Mouse (Mus musculus): ENCODE data around the gene AC109138.7. TPM values are rescaled to one million over a fixed set of nuclear protein-coding genes. Genes with fewer than 3 reads are reported as not detected.
A peak's percentile ranks its signal among the peaks of the same experiment; 100 is the strongest.

AC109138.7 gene
- total RNA-seq (2021), result not detected
- long read RNA-seq, experiment 1, partial matches to known transcripts, result 0 of 1 reads
- long read RNA-seq, experiment 1, other reads (novel, unspliced or antisense), result 1 of 1 reads
- long read RNA-seq, experiment 2, result 0 reads

- DNase-seq (ENCODE audit: low spot score in 2 of 2), result peak in 1 of 2 experiments; percentile 59
These were observed at the start of gene AC109138.7, which contains the start of gene Clcf1 for GRCm38 (mm10) chr19:4214071-4214770. TSS of gene AC109138.7 (plus strand) at chr19:4214357. TSS of gene Clcf1 (plus strand) at chr19:4214238.

GRCm38 (mm10) chr19:4164721-4165120 is 49.4 kb upstream of the AC109138.7 start:
- DNase-seq (ENCODE audit: low spot score in 2 of 2), result peak in 1 of 2 experiments; percentile 38

GRCm38 (mm10) chr19:4166678-4167476 is 47.3 kb upstream of the AC109138.7 start:
- no peak for DNase-seq (ENCODE audit: low spot score in 2 of 2)

GRCm38 (mm10) chr19:4169378-4169784 is 44.8 kb upstream of the AC109138.7 start:
- peak; percentile 99 for DNase-seq (ENCODE audit: low spot score in 2 of 2)

- no peak for DNase-seq (ENCODE audit: low spot score in 2 of 2)
These were observed 44.3 kb upstream of the AC109138.7 start for GRCm38 (mm10) chr19:4169810-4170209.

- DNase-seq (ENCODE audit: low spot score in 2 of 2), result no peak
These were observed 43.3 kb upstream of the AC109138.7 start for GRCm38 (mm10) chr19:4170723-4171392.

- DNase-seq (ENCODE audit: low spot score in 2 of 2), result no peak
These were observed 42.5 kb upstream of the AC109138.7 start for GRCm38 (mm10) chr19:4171393-4172290.

- DNase-seq (ENCODE audit: low spot score in 2 of 2), result no peak
These were observed 41.2 kb upstream of the AC109138.7 start for GRCm38 (mm10) chr19:4172925-4173324.

GRCm38 (mm10) chr19:4175368-4175947 is 38.7 kb upstream of the AC109138.7 start, which contains the start of gene Carns1:
TSS of gene Carns1 (minus strand) at chr19:4175479.
- no peak for DNase-seq (ENCODE audit: low spot score in 2 of 2)

GRCm38 (mm10) chr19:4180411-4180810 is 33.7 kb upstream of the AC109138.7 start:
- no peak for DNase-seq (ENCODE audit: low spot score in 2 of 2)

GRCm38 (mm10) chr19:4181892-4182291 is 32.3 kb upstream of the AC109138.7 start:
- peak in 1 of 2 experiments; percentile 57 for DNase-seq (ENCODE audit: low spot score in 2 of 2)

- no peak for DNase-seq (ENCODE audit: low spot score in 2 of 2)
These were observed 30.5 kb upstream of the AC109138.7 start for GRCm38 (mm10) chr19:4183689-4184088.

- no peak for DNase-seq (ENCODE audit: low spot score in 2 of 2)
These were observed 28.9 kb upstream of the AC109138.7 start for GRCm38 (mm10) chr19:4184976-4185975.

- DNase-seq (ENCODE audit: low spot score in 2 of 2), result no peak
These were observed 26.9 kb upstream of the AC109138.7 start for GRCm38 (mm10) chr19:4187303-4187702.

GRCm38 (mm10) chr19:4189051-4189620 is 25.0 kb upstream of the AC109138.7 start:
- DNase-seq (ENCODE audit: low spot score in 2 of 2), result no peak

- DNase-seq (ENCODE audit: low spot score in 2 of 2), result no peak
These were observed 23.3 kb upstream of the AC109138.7 start, which contains the start of gene Tbc1d10c for GRCm38 (mm10) chr19:4190831-4191334. TSS of gene Tbc1d10c (minus strand) at chr19:4191284.

- DNase-seq (ENCODE audit: low spot score in 2 of 2), result peak; percentile 98
These were observed 22.5 kb upstream of the AC109138.7 start, which contains the start of gene Ppp1ca for GRCm38 (mm10) chr19:4191528-4192250. TSS of gene Ppp1ca (plus strand) at chr19:4192065.

All from adrenal gland, adult 18-20 months (tissue).